Mouse (Mus musculus): ENCODE measurements around the gene Bmp6. TPM values are rescaled to one million over a fixed set of nuclear protein-coding genes. Genes with fewer than 3 reads are reported as not detected.
A peak's percentile ranks its signal among the peaks of the same experiment; 100 is the strongest.

Gene Bmp6
- polyA plus RNA-seq, 1 experiment = 15.6 TPM

DNA sequence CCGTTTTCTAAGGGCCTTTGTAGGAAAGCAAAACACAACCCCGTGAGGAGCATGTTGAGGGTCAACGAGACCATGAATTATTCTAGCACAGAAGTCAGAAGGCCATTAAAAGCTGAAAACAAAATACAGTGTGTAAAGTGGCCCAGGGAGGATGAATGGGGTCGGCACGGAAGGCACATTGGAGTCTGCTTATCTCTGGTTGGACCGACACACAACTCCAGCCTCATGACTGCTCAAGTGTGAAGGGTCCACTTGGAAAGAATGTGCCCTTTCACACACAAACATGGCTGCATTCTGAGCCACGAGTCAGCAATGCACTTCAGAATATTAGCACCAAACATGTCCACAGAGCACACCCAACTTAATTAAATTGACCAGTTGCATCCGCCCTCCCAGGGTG lies 84.8 kb downstream of the Bmp6 start:
- no peak for DNase-seq (ENCODE audit: low read depth)

DNA sequence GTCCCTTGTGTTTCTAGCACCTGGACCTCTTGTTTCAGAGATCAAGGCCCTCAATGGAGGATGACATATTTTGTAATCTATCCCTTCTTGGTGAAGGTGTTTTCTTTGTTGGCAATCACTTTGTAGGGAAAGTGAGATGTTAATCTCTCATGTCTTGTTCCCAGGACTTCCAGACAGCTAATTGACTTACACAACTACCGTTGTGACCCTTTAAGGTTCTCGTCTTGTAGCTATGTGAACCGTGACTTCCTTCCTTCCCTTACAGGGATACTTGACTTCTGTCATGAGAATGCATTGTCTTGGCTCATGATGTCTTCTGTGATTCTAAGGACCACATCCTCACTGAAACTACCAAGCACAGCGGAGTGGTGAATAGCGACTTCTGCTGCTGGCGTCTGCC lies 85.2 kb downstream of the Bmp6 start:
- no peak for DNase-seq (ENCODE audit: low read depth)

GRCm38 (mm10) chr13:38434831-38435230 lies 89.9 kb downstream of the Bmp6 start:
- DNase-seq (ENCODE audit: low read depth) = no peak

GRCm38 (mm10) chr13:38437930-38438329 lies 93.0 kb downstream of the Bmp6 start:
- DNase-seq (ENCODE audit: low read depth) = no peak

DNA sequence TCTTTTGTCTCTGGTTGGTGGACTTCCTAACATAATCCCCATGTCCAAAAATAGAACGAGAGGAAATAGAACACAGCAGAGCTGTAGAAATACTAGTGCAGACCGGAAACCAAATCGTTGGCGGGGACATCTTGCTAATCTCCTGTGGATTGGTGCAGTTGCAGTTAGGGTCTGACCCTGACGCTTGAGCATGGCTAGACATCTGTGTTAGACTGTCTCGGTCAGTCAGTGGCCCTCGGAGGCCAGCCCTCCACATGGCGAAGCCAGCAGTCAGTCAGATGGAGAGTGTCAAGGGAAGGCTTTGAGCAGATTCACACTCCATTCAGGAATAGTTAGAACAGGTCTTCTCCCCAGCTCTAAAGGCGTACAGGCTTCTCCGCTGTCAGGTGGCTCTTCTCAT lies 95.3 kb downstream of the Bmp6 start:
- DNase-seq (ENCODE audit: low read depth) = no peak

- no peak for DNase-seq (ENCODE audit: low read depth)
Observed at GRCm38 (mm10) chr13:38448516-38449015, 103.7 kb downstream of the Bmp6 start.

GRCm38 (mm10) chr13:38450051-38450971 lies 105.4 kb downstream of the Bmp6 start:
- no peak for DNase-seq (ENCODE audit: low read depth)

GRCm38 (mm10) chr13:38451446-38451845 lies 106.5 kb downstream of the Bmp6 start:
- no peak for DNase-seq (ENCODE audit: low read depth)

DNA sequence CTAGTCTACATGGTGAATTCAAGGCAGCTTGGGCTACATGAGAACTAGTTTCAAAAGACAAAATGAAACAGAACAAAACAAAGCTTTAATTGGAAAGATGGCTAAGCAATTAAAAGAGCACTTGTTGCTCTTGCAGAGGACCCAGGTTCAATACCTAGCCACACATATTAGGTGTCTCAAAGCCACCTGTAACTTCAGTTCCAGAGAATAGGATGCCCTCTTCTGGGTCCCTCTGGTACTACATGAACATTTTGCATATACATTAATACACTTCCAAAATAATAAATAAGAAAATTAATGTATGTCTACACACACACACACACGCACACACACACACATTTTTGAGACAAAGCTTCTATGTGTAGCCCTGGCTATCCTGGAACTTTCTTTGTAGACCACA lies 118.5 kb downstream of the Bmp6 start:
- no peak for DNase-seq (ENCODE audit: low read depth)

DNA sequence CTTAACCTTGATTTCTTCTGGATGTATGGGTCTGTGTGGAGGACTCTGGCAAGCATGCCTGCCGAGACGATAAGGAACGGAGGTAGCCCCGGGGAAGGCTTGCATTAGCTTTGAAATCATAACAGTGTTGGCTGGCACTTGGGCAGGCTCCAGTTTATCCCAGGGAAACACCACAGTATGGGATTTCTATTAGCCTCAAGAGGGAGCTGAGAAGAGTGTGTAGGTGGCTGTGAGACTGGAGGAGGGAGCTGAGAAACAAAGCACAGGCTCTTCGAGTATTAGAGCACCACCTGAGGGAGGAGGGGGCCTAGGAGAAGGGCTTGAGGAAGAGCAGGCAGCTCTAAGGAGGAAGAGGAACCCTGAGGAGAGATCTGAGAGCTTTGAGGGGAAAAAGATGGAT lies 126.0 kb downstream of the Bmp6 start:
- no peak for DNase-seq (ENCODE audit: low read depth)

DNA sequence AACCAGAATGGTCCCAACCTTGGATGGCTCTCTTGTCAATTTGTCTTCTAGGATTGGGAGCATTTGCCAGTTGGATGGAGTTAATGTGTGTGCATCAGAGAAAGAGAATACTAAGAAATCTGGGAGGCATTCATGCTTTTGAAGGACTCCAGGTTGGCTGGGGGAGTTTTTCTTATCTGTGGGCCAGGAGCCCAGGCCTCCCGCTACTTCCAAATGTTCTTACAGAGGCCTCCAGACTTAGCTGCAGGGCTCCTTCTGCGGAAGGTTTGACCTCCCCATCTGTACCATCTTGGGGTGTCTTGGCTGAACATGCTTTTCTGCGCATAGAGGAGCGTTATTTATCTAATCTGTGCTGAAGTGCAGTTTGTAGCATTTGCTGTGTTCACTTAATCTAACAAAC lies 127.7 kb downstream of the Bmp6 start:
- no peak for DNase-seq (ENCODE audit: low read depth)

- no peak for DNase-seq (ENCODE audit: low read depth)
Observed at GRCm38 (mm10) chr13:38473497-38473896, 128.6 kb downstream of the Bmp6 start.

GRCm38 (mm10) chr13:38476936-38477335 lies 132.0 kb downstream of the Bmp6 start:
- DNase-seq (ENCODE audit: low read depth) = no peak

DNA sequence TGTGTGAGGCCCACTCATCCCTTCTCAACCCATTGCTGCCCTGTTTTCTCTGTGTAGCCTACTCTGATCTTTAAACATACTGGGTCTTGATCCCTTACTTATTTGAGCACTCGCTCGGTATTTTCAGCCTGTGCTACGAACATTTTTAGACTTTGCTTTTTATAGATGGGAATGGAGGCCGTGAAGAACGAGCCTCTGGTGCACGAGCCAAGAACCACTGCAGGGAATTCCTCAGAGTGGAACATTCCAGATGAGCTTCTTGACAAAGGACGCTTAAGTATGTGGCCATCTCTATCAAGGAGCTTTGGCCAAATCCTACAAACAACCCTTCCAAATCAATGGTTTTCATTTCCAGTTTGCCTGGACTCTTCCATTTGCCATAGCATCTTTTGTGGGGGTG lies 136.1 kb downstream of the Bmp6 start:
- no peak for DNase-seq (ENCODE audit: low read depth)

DNA sequence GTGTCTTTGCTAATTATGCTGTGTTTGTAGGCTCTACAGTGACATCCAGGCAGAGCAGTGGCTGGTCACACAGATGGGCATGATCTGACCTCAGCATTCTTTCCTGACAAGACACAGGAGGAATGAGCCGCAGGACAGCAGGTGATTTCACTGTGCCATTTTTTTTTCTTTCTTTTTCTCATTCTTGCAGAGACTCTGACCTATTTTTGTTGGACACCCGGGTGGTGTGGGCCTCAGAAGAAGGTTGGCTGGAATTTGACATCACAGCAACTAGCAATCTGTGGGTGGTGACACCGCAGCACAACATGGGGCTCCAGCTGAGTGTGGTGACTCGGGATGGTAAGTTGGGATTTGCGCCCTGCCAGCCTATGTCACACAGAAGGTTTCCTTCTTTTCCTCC lies 139.8 kb downstream of the Bmp6 start:
- DNase-seq (ENCODE audit: low read depth) = no peak

- DNase-seq (ENCODE audit: low read depth) = no peak
Observed at GRCm38 (mm10) chr13:38486767-38487166, 141.9 kb downstream of the Bmp6 start.

GRCm38 (mm10) chr13:38496715-38497114 lies 151.8 kb downstream of the Bmp6 start:
- peak; percentile 26 for DNase-seq (ENCODE audit: low read depth)

- DNase-seq (ENCODE audit: low read depth) = no peak
Observed at GRCm38 (mm10) chr13:38501314-38501713, 156.4 kb downstream of the Bmp6 start.

- DNase-seq (ENCODE audit: low read depth) = no peak
Observed at GRCm38 (mm10) chr13:38503137-38503849, 158.4 kb downstream of the Bmp6 start.

DNA sequence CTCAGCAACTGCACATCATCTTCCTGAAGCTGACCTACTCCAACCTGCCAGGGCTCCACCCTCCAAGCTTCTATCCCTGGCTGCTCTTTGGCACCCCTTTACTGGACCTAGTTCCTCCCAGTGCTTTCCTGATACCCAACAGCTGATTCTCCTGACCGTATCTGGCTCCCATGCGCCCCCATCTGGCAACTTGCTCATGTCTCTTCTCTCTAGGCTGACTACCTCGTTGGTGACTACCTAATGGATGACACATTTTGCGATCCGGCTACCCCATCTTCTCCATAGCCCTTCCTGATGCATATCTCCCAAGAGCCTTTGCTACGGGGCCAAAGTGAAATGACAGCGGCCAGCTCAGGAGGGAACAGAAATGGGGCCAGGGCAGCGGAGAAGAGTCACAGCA lies 161.4 kb downstream of the Bmp6 start:
- DNase-seq (ENCODE audit: low read depth) = no peak

DNA sequence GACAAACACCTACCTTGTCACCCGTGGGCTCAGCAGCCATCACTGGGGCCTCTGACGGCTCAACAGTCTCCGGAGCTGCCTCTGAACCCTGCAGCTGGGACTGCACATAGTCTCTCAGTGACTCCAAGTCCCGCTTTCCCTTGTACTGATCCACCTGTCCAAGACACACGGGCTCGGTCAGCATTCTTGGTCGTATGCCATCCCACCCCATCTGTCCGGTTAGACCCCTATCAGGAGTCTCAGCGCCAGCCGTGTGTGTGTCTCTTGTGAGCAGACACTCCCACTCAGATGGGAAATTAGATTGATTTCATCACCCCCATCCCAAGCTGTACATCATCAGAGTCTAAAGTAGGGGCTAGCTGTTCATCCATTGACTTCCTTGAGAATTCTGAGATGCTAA lies 162.0 kb downstream of the Bmp6 start:
- no peak for DNase-seq (ENCODE audit: low read depth)

GRCm38 (mm10) chr13:38509681-38510341 lies 164.9 kb downstream of the Bmp6 start:
- peak; percentile 49 for DNase-seq (ENCODE audit: low read depth)
